Mouse (Mus musculus) olfactory bulb, adult 2 months (tissue): ENCODE measurements around the gene Cbarp. TPM values are rescaled to one million over a fixed set of nuclear protein-coding genes. Genes with fewer than 3 reads are reported as not detected.

Source experiments
- H3K27ac ChIP-seq: fragments of 200-500 bp; 2 replicates; pipeline ENCODE4 v1.5.1; 2012; ENCODE audit warnings: low read depth, low read length; ENCODE audit not compliant: insufficient read depth
- H3K4me1 ChIP-seq: fragments of 200-500 bp; 2 replicates; pipeline ENCODE4 v1.6.1; 2012; ENCODE audit warnings: low read length; ENCODE audit not compliant: control insufficient read depth, insufficient read depth
- H3K4me3 ChIP-seq: fragments of 200-500 bp; 2 replicates; pipeline ENCODE4 v1.5.1; 2012; ENCODE audit warnings: mild to moderate bottlenecking, low read depth, low read length, moderate library complexity; ENCODE audit not compliant: insufficient read depth
- CTCF ChIP-seq: fragments of 200-500 bp; IDR thresholded peaks from 2 replicates; pipeline ENCODE4 v1.5.1; 2012; ENCODE audit warnings: low read depth, mild to moderate bottlenecking, low read length, moderate library complexity; ENCODE audit not compliant: insufficient read depth
- POLR2A ChIP-seq: fragments of 200-500 bp; IDR thresholded peaks from 2 replicates; pipeline ENCODE4 v1.6.1; 2012; ENCODE audit warnings: mild to moderate bottlenecking, low read depth, low read length, moderate library complexity; ENCODE audit not compliant: insufficient read depth
- WGBS: fragments of 180-500 bp; shearing (Covaris S2); methylation state at CpG from one replicate; pipeline ENCODE4 v1.1.7; 2018; 5-methylcytosine and 5-hydroxymethylcytosine counted together
- polyA plus RNA-seq: library from polyadenylated mRNA; stranded (reverse); fragments of >200 nt; gene quantifications from 2 replicates; pipeline ENCODE4 v1.2.4, GENCODE M21; 2012; ENCODE audit warnings: low replicate concordance; ENCODE audit not compliant: missing spikeins, insufficient read depth, insufficient read length

Gene Cbarp
- polyA plus RNA-seq, 1 experiment = not detected

- 82% methylated on average over 5 of the region's 5 CpGs for WGBS
- Histone ChIP-seq H3K4me1 (peaks cover 20% of the 10 kb centered on the region), H3K4me3 (no peak overlapping the region), H3K27ac (no peak overlapping the region)
- no peak for TF ChIP-seq POLR2A
- TF ChIP-seq CTCF = no peak
Observed at GRCm38 (mm10) chr10:80095547-80095946, 45.1 kb downstream of the Cbarp start.

- Histone ChIP-seq H3K4me1 (peaks cover 16% of the 10 kb centered on the region), H3K27ac (no peak overlapping the region), H3K4me3 (no peak overlapping the region)
- no peak for TF ChIP-seq POLR2A
- no peak for TF ChIP-seq CTCF
- WGBS = 62% methylated on average over 3 of the region's 3 CpGs
Observed at GRCm38 (mm10) chr10:80094684-80095083, 46.0 kb downstream of the Cbarp start.

DNA sequence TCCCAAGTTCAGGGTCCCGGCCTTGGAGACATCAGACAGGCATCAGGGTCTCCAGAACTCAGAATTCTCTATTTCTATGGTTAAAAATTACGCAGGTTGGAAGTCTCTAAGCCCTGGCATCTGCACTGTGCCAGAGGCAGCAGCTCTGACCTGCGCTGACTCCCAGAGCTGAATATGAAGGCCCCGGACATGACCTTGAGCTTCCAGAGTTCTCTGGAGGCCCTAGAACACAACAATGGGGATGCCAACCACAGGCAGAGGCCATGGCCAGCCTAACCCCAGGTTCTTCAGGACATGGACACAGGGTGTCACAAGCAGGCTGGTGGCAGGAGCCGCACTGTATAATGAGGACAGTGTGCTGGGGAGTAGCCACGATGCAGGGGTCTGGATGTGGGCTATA lies 46.5 kb downstream of the Cbarp start:
- Histone ChIP-seq H3K4me3 (no peak overlapping the region), H3K27ac (no peak overlapping the region), H3K4me1 (peaks cover 16% of the 10 kb centered on the region)
- WGBS = 93% methylated on average over 6 of the region's 6 CpGs
- TF ChIP-seq CTCF = no peak

- no peak for TF ChIP-seq CTCF
- TF ChIP-seq POLR2A = no peak
- Histone ChIP-seq H3K27ac (no peak overlapping the region), H3K4me3 (no peak overlapping the region), H3K4me1 (peaks cover 15% of the 10 kb centered on the region)
- WGBS = 76% methylated on average over 5 of the region's 5 CpGs
Observed at GRCm38 (mm10) chr10:80092690-80093089, 47.9 kb downstream of the Cbarp start.

DNA sequence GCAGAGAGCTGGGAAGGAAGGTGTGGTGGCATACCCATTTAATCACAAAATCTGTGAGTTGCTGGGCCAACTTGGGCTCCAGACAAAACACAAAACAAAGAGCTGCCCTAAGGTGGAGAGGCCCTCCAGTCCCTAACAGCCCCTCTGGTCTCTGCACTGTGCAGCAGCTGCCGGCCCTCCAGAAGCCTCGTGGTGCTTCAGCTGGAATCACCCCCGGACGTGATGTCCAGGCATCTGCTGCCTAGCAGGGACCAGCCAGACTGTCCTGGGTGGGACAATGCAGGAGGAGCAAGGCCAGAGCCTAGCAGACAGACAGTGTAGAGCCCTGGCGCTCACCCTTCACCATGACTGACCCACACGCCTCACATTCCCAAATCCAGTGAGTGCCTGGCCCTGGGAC lies 49.1 kb downstream of the Cbarp start:
- peaks cover 16% of the 10 kb centered on the region for H3K4me1 ChIP-seq
- H3K27ac ChIP-seq = no peak overlapping the region
- H3K4me3 ChIP-seq = no peak overlapping the region
- TF ChIP-seq CTCF = no peak
- TF ChIP-seq POLR2A = no peak
- WGBS = 86% methylated on average over 6 of the region's 6 CpGs

- Histone ChIP-seq H3K4me1 (peaks cover 26% of the 10 kb centered on the region), H3K4me3 (no peak overlapping the region), H3K27ac (no peak overlapping the region)
- no peak for TF ChIP-seq CTCF
- no peak for TF ChIP-seq POLR2A
- 63% methylated on average over 4 of the region's 4 CpGs for WGBS
Observed at GRCm38 (mm10) chr10:80089146-80089545, 51.5 kb downstream of the Cbarp start.

- WGBS = 89% methylated on average over 8 of the region's 8 CpGs
- no peak overlapping the region for H3K4me3 ChIP-seq
- TF ChIP-seq CTCF = no peak
- no peak for TF ChIP-seq POLR2A
- peaks cover 25% of the 10 kb centered on the region for H3K4me1 ChIP-seq
- no peak overlapping the region for H3K27ac ChIP-seq
Observed at GRCm38 (mm10) chr10:80087483-80087882, 53.2 kb downstream of the Cbarp start.

- TF ChIP-seq POLR2A = no peak
- no peak for TF ChIP-seq CTCF
- Histone ChIP-seq H3K4me1 (peaks cover 24% of the 10 kb centered on the region), H3K4me3 (no peak overlapping the region), H3K27ac (no peak overlapping the region)
- 83% methylated on average over 3 of the region's 3 CpGs for WGBS
Observed at GRCm38 (mm10) chr10:80086847-80087246, 53.8 kb downstream of the Cbarp start.

- TF ChIP-seq CTCF (no peak), POLR2A (no peak)
- Histone ChIP-seq H3K4me1 (peaks cover 24% of the 10 kb centered on the region), H3K27ac (peak overlapping the region; percentile 59; the same call in 1 of the 2 replicates), H3K4me3 (no peak overlapping the region)
- WGBS = 38% methylated on average over 9 of the region's 9 CpGs
Observed at GRCm38 (mm10) chr10:80084817-80085487, 55.7 kb downstream of the Cbarp start.
